Mouse (Mus musculus) limb, embryonic 13.5 days (tissue): Measurements from ENCODE around the gene Olfr65. TPM values are rescaled to one million over a fixed set of nuclear protein-coding genes. Genes with fewer than 3 reads are reported as not detected.

Experiments used
- ATAC-seq: fragments of 200-750 bp; cut with Nextera tagmentation; 2 replicates; pipeline ENCODE4 v1.8.0; 2017; ENCODE audit warnings: low read depth, moderate number of reproducible peaks, moderate TSS enrichment; ENCODE audit not compliant: low FRiP score
- H3K27ac ChIP-seq: fragments of 300-500 bp; sonication (generic); 2 replicates; pipeline ENCODE4 v1.5.1; 2015; ENCODE audit warnings: inconsistent platforms, mild to moderate bottlenecking, moderate library complexity
- H3K27me3 ChIP-seq: fragments of 300-500 bp; sonication (generic); 2 replicates; pipeline ENCODE4 v1.6.1; 2015; ENCODE audit warnings: mild to moderate bottlenecking, inconsistent platforms
- H3K36me3 ChIP-seq: fragments of 300-500 bp; sonication (generic); 2 replicates; pipeline ENCODE4 v1.6.1; 2015; ENCODE audit warnings: inconsistent platforms, mild to moderate bottlenecking, moderate library complexity
- H3K4me1 ChIP-seq: fragments of 300-500 bp; sonication (generic); 2 replicates; pipeline ENCODE4 v1.6.1; 2015; ENCODE audit warnings: inconsistent platforms
- H3K4me2 ChIP-seq: fragments of 300-500 bp; sonication (generic); replicated peaks from 2 replicates; pipeline ENCODE4 v1.6.1; 2015; ENCODE audit warnings: inconsistent platforms, mild to moderate bottlenecking, moderate library complexity
- H3K4me3 ChIP-seq: fragments of 300-500 bp; sonication (generic); 2 replicates; pipeline ENCODE4 v1.5.1; 2015; ENCODE audit warnings: moderate library complexity, mild to moderate bottlenecking, inconsistent platforms
- H3K9ac ChIP-seq: fragments of 300-500 bp; sonication (generic); 2 replicates; pipeline ENCODE4 v1.6.1; 2015; ENCODE audit warnings: mild to moderate bottlenecking, inconsistent platforms
- H3K9me3 ChIP-seq: fragments of 300-500 bp; sonication (generic); 2 replicates; pipeline ENCODE4 v1.6.1; 2016; ENCODE audit warnings: inconsistent platforms
- WGBS: fragments of 180-500 bp; shearing (Covaris S2); methylation state at CpG from one replicate; pipeline ENCODE4 v1.1.7; 2015; 5-methylcytosine and 5-hydroxymethylcytosine counted together
- polyA plus RNA-seq: library from polyadenylated mRNA; unstranded; fragments of >200 nt; fragmentation: Nextera tagmentation; extraction: Ambion mirVana; gene quantifications from 2 replicates; pipeline ENCODE4 v1.2.1, GENCODE M21; 2015

Gene Olfr65
- not detected in 2 replicates for polyA plus RNA-seq

DNA sequence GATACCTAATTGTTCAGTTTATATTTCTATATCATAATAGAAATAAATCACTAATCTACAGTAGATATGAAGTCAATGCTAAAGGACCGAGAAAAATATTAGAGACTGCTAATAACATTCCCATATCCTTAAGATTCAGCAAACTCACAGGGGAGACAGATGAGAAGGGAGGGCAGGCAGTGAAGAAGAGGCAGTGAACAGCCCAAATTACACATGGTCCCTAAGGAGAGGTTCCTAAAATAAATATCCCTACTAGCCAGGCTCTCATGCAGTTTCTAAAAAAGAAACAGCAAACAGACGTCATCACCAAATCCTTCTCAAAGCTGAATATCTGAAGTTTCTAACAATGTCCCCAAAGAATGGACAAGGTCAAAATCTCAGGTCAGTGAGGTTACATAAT lies at the start of gene Olfr65:
TSS of gene Olfr65 (plus strand) at position 301 of the 400 bp plus-strand sequence.
- no peaks in the 10 kb centered on the region for H3K9me3 ChIP-seq
- no peak within 1 kb of the TSS for H3K4me3 ChIP-seq
- H3K4me2 ChIP-seq = no peak within 1 kb of the TSS
- no peak for ATAC-seq
- no peaks in the 10 kb centered on the region for H3K27me3 ChIP-seq
- no peaks in the 10 kb centered on the region for H3K4me1 ChIP-seq
- no peak within 1 kb of the TSS for H3K27ac ChIP-seq
- WGBS = 85% methylated on average over 2 of the region's 2 CpGs
- no peak within 1 kb of the TSS for H3K9ac ChIP-seq
- H3K36me3 ChIP-seq = no peaks in the 10 kb centered on the region

DNA sequence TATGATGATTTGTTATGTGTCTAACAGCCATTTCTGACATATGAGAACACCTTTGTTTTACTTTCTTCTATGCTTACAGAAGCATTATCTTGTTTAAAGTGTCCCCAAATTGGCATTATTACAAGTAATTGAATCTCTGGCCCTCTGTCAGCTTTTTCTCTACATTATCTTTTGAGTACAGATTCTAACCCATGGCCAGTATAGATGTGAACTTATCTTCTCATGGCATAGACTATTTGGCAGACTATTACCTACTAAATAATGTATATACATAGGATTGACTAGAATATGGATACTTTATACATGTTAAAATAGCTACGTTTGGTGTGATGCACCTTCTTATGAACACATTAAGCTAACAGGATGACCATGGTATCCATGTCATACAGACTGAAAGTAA lies 48.6 kb upstream of the Olfr65 start:
- no peak overlapping the region for H3K4me2 ChIP-seq
- H3K27me3 ChIP-seq = no peaks in the 10 kb centered on the region
- H3K9me3 ChIP-seq = no peaks in the 10 kb centered on the region
- H3K4me3 ChIP-seq = no peak overlapping the region
- H3K4me1 ChIP-seq = no peaks in the 10 kb centered on the region
- no peak overlapping the region for H3K9ac ChIP-seq
- H3K36me3 ChIP-seq = no peaks in the 10 kb centered on the region
- WGBS = 63% methylated on average over 1 of the region's 1 CpGs
- no peak overlapping the region for H3K27ac ChIP-seq
- ATAC-seq = no peak

DNA sequence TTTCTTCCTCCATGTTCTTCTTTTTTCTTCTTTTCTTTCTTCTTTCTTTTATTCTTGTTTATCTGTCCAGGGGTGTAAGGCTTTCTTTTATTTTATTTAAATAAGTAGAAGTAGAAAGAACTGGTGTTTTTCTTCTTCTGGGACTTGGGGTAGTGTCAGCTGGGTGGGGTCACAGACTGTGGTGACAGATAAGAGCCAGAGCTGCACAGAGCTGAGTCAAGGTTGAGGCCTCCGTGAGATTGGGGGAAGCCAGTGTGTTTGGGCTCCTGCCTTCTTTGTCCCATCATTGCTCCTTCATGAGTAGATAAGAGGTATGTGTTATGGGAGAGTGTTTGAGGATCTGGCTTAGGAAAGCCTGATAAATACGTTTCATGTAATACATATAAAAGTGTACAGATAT lies 44.2 kb upstream of the Olfr65 start:
- WGBS = 59% methylated on average over 2 of the region's 2 CpGs
- no peak for ATAC-seq
- Histone ChIP-seq H3K4me2 (no peak overlapping the region), H3K9me3 (no peaks in the 10 kb centered on the region), H3K27ac (no peak overlapping the region), H3K4me1 (no peaks in the 10 kb centered on the region), H3K4me3 (no peak overlapping the region), H3K36me3 (no peaks in the 10 kb centered on the region), H3K27me3 (no peaks in the 10 kb centered on the region), H3K9ac (no peak overlapping the region)

GRCm38 (mm10) chr7:103860855-103861254 lies 42.4 kb upstream of the Olfr65 start:
- Histone ChIP-seq H3K4me3 (no peak overlapping the region), H3K9me3 (no peaks in the 10 kb centered on the region), H3K27ac (no peak overlapping the region), H3K4me2 (no peak overlapping the region), H3K36me3 (no peaks in the 10 kb centered on the region), H3K27me3 (no peaks in the 10 kb centered on the region), H3K4me1 (no peaks in the 10 kb centered on the region), H3K9ac (no peak overlapping the region)
- no peak; the same call in 1 of the 2 replicates for ATAC-seq
- 56% methylated on average over 1 of the region's 1 CpGs for WGBS

DNA sequence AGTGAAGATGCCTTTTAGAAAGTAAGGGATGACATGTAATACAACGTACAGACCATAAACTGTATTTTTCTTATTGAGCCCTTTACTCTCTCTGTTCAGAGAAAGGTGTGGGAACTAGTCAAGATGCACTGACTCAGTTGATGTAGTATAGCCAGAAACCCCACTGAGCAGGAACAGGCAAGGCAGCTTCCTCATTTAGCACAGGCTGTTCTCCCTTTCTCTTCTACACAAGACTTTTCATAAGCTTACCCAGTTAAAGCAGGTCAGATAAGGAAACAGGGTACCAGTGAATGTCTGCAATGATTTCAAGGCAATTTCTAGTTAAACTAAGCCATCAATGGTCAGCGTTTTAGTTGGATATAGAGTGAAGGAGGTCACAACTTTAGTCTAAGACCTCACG lies 41.8 kb upstream of the Olfr65 start:
- no peak for ATAC-seq
- Histone ChIP-seq H3K36me3 (no peaks in the 10 kb centered on the region), H3K4me2 (no peak overlapping the region), H3K9ac (no peak overlapping the region), H3K4me3 (no peak overlapping the region), H3K4me1 (no peaks in the 10 kb centered on the region), H3K9me3 (no peaks in the 10 kb centered on the region), H3K27ac (no peak overlapping the region), H3K27me3 (no peaks in the 10 kb centered on the region)
- 79% methylated on average over 3 of the region's 3 CpGs for WGBS

GRCm38 (mm10) chr7:103865716-103866115 lies 37.6 kb upstream of the Olfr65 start:
- Histone ChIP-seq H3K27me3 (no peaks in the 10 kb centered on the region), H3K4me1 (no peaks in the 10 kb centered on the region), H3K36me3 (no peaks in the 10 kb centered on the region), H3K4me3 (no peak overlapping the region), H3K27ac (no peak overlapping the region), H3K9me3 (no peaks in the 10 kb centered on the region), H3K9ac (no peak overlapping the region), H3K4me2 (no peak overlapping the region)
- ATAC-seq = no peak

- no peak overlapping the region for H3K4me2 ChIP-seq
- H3K4me3 ChIP-seq = no peak overlapping the region
- no peak for ATAC-seq
- H3K27me3 ChIP-seq = no peaks in the 10 kb centered on the region
- no peaks in the 10 kb centered on the region for H3K4me1 ChIP-seq
- H3K27ac ChIP-seq = no peak overlapping the region
- no peaks in the 10 kb centered on the region for H3K9me3 ChIP-seq
- no peaks in the 10 kb centered on the region for H3K36me3 ChIP-seq
- H3K9ac ChIP-seq = no peak overlapping the region
These were observed 32.6 kb upstream of the Olfr65 start for GRCm38 (mm10) chr7:103870667-103871066.

- 7% methylated on average over 1 of the region's 1 CpGs for WGBS
- Histone ChIP-seq H3K4me1 (no peaks in the 10 kb centered on the region), H3K36me3 (no peaks in the 10 kb centered on the region), H3K9me3 (no peaks in the 10 kb centered on the region), H3K4me3 (no peak overlapping the region), H3K27ac (no peak overlapping the region), H3K27me3 (no peaks in the 10 kb centered on the region), H3K4me2 (no peak overlapping the region), H3K9ac (no peak overlapping the region)
- no peak for ATAC-seq
These were observed 30.2 kb upstream of the Olfr65 start for GRCm38 (mm10) chr7:103873064-103873463.

- H3K36me3 ChIP-seq = no peaks in the 10 kb centered on the region
- no peaks in the 10 kb centered on the region for H3K4me1 ChIP-seq
- no peaks in the 10 kb centered on the region for H3K9me3 ChIP-seq
- ATAC-seq = no peak
- no peak overlapping the region for H3K4me3 ChIP-seq
- H3K4me2 ChIP-seq = no peak overlapping the region
- H3K27me3 ChIP-seq = no peaks in the 10 kb centered on the region
- no peak overlapping the region for H3K9ac ChIP-seq
- no peak overlapping the region for H3K27ac ChIP-seq
- 46% methylated on average over 5 of the region's 5 CpGs for WGBS
These were observed 28.8 kb upstream of the Olfr65 start for GRCm38 (mm10) chr7:103874451-103874850.

DNA sequence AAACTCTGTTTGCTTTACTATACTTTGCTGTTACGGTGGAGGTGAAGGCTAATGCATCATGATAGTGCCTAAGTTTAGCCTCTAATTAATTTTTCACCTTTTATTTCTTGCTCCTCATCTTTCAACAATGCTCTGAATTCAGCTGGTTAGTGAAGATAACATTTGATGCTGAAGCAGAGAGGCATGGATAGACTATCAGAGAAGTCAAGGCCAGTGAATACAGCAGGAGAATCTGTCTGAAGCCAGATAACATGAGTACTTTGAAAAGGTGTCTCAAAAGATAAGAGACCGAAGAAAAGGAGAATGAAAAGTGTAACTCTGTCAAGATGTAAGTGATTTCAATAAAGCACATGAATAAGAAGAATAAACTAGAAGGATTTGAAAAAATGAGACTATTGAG lies 26.2 kb upstream of the Olfr65 start:
- Histone ChIP-seq H3K27ac (no peak overlapping the region), H3K9ac (no peak overlapping the region), H3K4me1 (no peaks in the 10 kb centered on the region), H3K4me3 (no peak overlapping the region), H3K9me3 (no peaks in the 10 kb centered on the region), H3K27me3 (no peaks in the 10 kb centered on the region), H3K36me3 (no peaks in the 10 kb centered on the region), H3K4me2 (no peak overlapping the region)
- ATAC-seq = no peak
- WGBS = 81% methylated on average over 2 of the region's 2 CpGs

DNA sequence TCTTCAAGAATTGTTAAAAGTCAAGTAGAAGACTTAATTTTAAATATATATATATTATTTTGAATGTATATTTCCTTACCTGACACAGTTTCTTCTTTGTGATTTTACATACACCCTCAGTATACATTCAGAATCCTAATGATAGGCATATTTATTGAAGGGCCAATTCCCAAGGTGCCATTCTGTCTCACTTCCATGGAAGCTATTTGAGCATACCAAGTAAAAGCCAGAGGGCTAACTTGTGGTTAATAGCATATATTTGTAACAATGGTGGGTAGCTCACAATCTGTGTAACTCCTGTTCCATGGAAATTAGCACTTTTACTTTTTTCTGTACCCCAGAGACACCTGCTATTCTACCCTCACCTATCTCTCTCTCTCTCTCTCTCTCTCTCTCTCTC lies 17.1 kb upstream of the Olfr65 start, which contains the start of gene Olfr66:
TSS of gene Olfr66 (minus strand) at position 101 of the 400 bp plus-strand sequence.
- Histone ChIP-seq H3K4me3 (no peak within 1 kb of the TSS), H3K4me1 (no peaks in the 10 kb centered on the region), H3K4me2 (no peak within 1 kb of the TSS), H3K9me3 (no peaks in the 10 kb centered on the region), H3K36me3 (no peaks in the 10 kb centered on the region), H3K27ac (no peak within 1 kb of the TSS), H3K9ac (no peak within 1 kb of the TSS), H3K27me3 (no peaks in the 10 kb centered on the region)
- ATAC-seq = no peak

DNA sequence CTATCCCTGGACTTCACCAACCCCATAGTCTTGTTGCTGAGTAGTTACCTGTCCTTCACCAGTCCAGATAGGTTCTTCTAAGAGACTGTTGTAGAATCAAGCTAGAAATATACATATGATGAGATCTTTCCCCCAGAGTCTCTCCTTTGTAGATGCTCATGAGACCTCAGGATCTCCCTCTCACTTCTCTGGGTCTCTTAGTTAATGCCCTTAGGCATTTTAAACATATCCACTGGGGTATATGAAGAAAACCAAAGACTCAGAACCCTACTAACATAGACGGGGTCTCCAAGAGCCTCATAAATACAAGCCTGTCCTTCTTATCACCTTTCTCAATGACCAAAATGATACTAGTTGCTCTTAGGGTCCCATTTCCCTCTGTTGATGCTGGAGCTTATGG lies 8.9 kb upstream of the Olfr65 start, which contains the start of gene Olfr64:
TSS of gene Olfr64 (minus strand) at position 101 of the 400 bp plus-strand sequence.
- H3K9me3 ChIP-seq = no peaks in the 10 kb centered on the region
- WGBS = 72% methylated on average over 1 of the region's 1 CpGs

DNA sequence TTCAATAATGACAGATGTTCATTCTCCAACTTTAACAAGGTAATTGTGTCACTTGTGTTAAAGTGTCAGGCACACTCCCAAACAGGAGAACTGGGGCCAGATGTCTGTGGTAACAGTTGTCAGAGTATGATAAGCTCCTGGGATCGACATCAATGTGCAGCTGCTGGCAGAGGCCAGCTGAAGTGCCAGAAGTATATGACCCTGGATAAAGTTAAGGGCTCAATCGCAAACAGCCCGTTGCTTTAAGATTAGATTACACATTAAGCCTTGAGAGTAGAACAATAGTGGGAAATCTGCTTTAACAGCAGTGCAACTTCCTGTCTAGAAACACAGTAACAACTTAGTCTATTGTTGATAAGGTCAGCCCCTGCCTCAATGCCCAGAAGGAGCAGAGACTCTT lies 6.8 kb downstream of the Olfr65 start:
- WGBS = 22% methylated on average over 3 of the region's 3 CpGs

More for the DNA sequence above, 8.9 kb upstream of the Olfr65 start, which contains the start of gene Olfr64:
- no peaks in the 10 kb centered on the region for H3K36me3 ChIP-seq
- no peak for ATAC-seq
- no peak within 1 kb of the TSS for H3K4me2 ChIP-seq
- no peak within 1 kb of the TSS for H3K9ac ChIP-seq
- no peaks in the 10 kb centered on the region for H3K4me1 ChIP-seq
- H3K27me3 ChIP-seq = no peaks in the 10 kb centered on the region
- H3K27ac ChIP-seq = no peak within 1 kb of the TSS
- no peak within 1 kb of the TSS for H3K4me3 ChIP-seq

More for the DNA sequence above, 6.8 kb downstream of the Olfr65 start:
- Histone ChIP-seq H3K4me3 (no peak overlapping the region), H3K27ac (no peak overlapping the region), H3K9me3 (no peaks in the 10 kb centered on the region), H3K4me1 (no peaks in the 10 kb centered on the region), H3K36me3 (no peaks in the 10 kb centered on the region), H3K27me3 (no peaks in the 10 kb centered on the region), H3K9ac (no peak overlapping the region), H3K4me2 (no peak overlapping the region)
- ATAC-seq = no peak
